Mouse (Mus musculus) heart, postnatal 0 days (tissue): ENCODE results near the gene Cnst.

Source experiments
- CTCF ChIP-seq: IDR thresholded peaks from 2 replicates; pipeline ENCODE4 v1.5.1; 2016; ENCODE audit warnings: antibody characterized with exemption, control low read depth, low read depth
- EP300 ChIP-seq: IDR thresholded peaks from 2 replicates; pipeline ENCODE4 v1.6.1; 2016; ENCODE audit warnings: antibody characterized with exemption, low read depth

DNA sequence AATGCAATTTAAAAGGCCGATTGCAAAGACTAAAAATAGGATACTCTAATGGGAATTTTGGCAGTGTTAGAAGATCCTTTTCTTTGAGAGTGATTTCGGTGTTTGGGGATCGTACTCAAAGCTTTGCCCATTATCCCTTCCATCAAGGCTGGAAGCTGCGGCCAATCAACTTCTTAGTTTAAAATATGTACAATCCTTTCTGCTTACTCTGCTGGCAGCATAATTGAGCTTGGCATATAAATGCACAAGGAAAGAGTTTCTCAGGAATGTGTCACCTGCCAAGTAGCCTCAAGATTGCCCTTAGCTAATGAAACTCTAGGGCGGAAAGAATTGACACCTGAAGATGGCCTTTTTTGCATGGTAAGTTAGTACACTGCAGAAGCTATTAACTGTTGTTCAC, 1.0 kb downstream of the Cnst start:
- no peak for TF ChIP-seq EP300
- TF ChIP-seq CTCF: no peak
